Mouse (Mus musculus): ENCODE measurements at regions not wholly inside any gene's neighbourhood (a gene's known extent, or its start where the extent isn't known, plus 50 kb on each side); places are given as distances from the start of the nearest gene placed in this dataset.
"Not testable (repeated sequence)": the region's sequence is repeated elsewhere in the genome, so short reads cannot be mapped to it uniquely, and the experiment has no call there.

GRCm38 (mm10) chr1:147175350-147175749 lies 680.8 kb downstream of the Brinp3 start:
- H3K4me1 ChIP-seq, result no peaks in the 10 kb centered on the region
- no peak for ATAC-seq (ENCODE audit: low FRiP score)
- H3K36me3 ChIP-seq, result no peaks in the 10 kb centered on the region
- no peak overlapping the region for H3K4me2 ChIP-seq (replicated peaks)
- H3K27ac ChIP-seq, result no peak overlapping the region
- H3K4me3 ChIP-seq, result no peak overlapping the region
- WGBS, result 82% methylated on average over 1 of the region's 1 CpGs
- H3K27me3 ChIP-seq, result no peaks in the 10 kb centered on the region
- no peaks in the 10 kb centered on the region for H3K9me3 ChIP-seq (replicated peaks)
- H3K9ac ChIP-seq, result no peak overlapping the region

GRCm38 (mm10) chr1:147186799-147187198 lies 692.2 kb downstream of the Brinp3 start:
- Histone ChIP-seq H3K9ac (no peak overlapping the region), H3K4me2 (replicated peaks) (no peak overlapping the region), H3K4me1 (no peaks in the 10 kb centered on the region), H3K27ac (no peak overlapping the region), H3K9me3 (replicated peaks) (no peaks in the 10 kb centered on the region), H3K36me3 (no peaks in the 10 kb centered on the region), H3K4me3 (no peak overlapping the region), H3K27me3 (no peaks in the 10 kb centered on the region)
- ATAC-seq (ENCODE audit: low FRiP score), result no peak
- WGBS, result 72% methylated on average over 1 of the region's 1 CpGs

- H3K27me3 ChIP-seq, result no peaks in the 10 kb centered on the region
- WGBS, result 61% methylated on average over 6 of the region's 6 CpGs
Observed at GRCm38 (mm10) chr1:147187251-147188025, 692.9 kb downstream of the Brinp3 start.

GRCm38 (mm10) chr1:147199959-147200358 lies 705.4 kb downstream of the Brinp3 start:
- H3K36me3 ChIP-seq; H3K4me1 ChIP-seq; H3K9me3 ChIP-seq (replicated peaks); H3K9ac ChIP-seq; H3K4me2 ChIP-seq (replicated peaks); ATAC-seq (ENCODE audit: low FRiP score); H3K4me3 ChIP-seq; H3K27ac ChIP-seq; H3K27me3 ChIP-seq: not testable (repeated sequence)
- 97% methylated on average over 2 of the region's 2 CpGs for WGBS

More at GRCm38 (mm10) chr1:147187251-147188025, 692.9 kb downstream of the Brinp3 start:
- Histone ChIP-seq H3K27ac (no peak overlapping the region), H3K4me3 (no peak overlapping the region), H3K9ac (no peak overlapping the region), H3K4me1 (no peaks in the 10 kb centered on the region), H3K36me3 (no peaks in the 10 kb centered on the region), H3K4me2 (replicated peaks) (no peak overlapping the region), H3K9me3 (replicated peaks) (no peaks in the 10 kb centered on the region)
- no peak; the same call in 1 of the 2 replicates for ATAC-seq (ENCODE audit: low FRiP score)

- not testable (repeated sequence) for H3K4me1 ChIP-seq; H3K27ac ChIP-seq; H3K27me3 ChIP-seq; H3K36me3 ChIP-seq; ATAC-seq (ENCODE audit: low FRiP score); H3K4me2 ChIP-seq (replicated peaks); H3K9me3 ChIP-seq (replicated peaks); H3K9ac ChIP-seq; H3K4me3 ChIP-seq
- 80% methylated on average over 7 of the region's 7 CpGs for WGBS
Observed at GRCm38 (mm10) chr1:147214890-147215289, 720.3 kb downstream of the Brinp3 start.

- no peaks in the 10 kb centered on the region for H3K4me1 ChIP-seq
- H3K4me3 ChIP-seq, result no peak overlapping the region
- no peaks in the 10 kb centered on the region for H3K36me3 ChIP-seq
- no peak for ATAC-seq (ENCODE audit: low FRiP score)
- H3K27me3 ChIP-seq, result no peaks in the 10 kb centered on the region
- WGBS, result 82% methylated on average over 2 of the region's 2 CpGs
- no peak overlapping the region for H3K4me2 ChIP-seq (replicated peaks)
- H3K9me3 ChIP-seq (replicated peaks), result no peaks in the 10 kb centered on the region
- no peak overlapping the region for H3K27ac ChIP-seq
- no peak overlapping the region for H3K9ac ChIP-seq
Observed at GRCm38 (mm10) chr1:147217965-147218364, 723.4 kb downstream of the Brinp3 start.

GRCm38 (mm10) chr1:147219438-147219837 lies 724.9 kb downstream of the Brinp3 start:
- no peak overlapping the region for H3K4me3 ChIP-seq
- H3K4me2 ChIP-seq (replicated peaks), result no peak overlapping the region
- H3K9ac ChIP-seq, result no peak overlapping the region
- H3K36me3 ChIP-seq, result no peaks in the 10 kb centered on the region
- 83% methylated on average over 2 of the region's 2 CpGs for WGBS
- no peaks in the 10 kb centered on the region for H3K4me1 ChIP-seq
- no peak overlapping the region for H3K27ac ChIP-seq
- no peaks in the 10 kb centered on the region for H3K27me3 ChIP-seq
- H3K9me3 ChIP-seq (replicated peaks), result no peaks in the 10 kb centered on the region
- ATAC-seq (ENCODE audit: low FRiP score), result no peak

GRCm38 (mm10) chr1:147223232-147223925 lies 728.8 kb downstream of the Brinp3 start:
- Histone ChIP-seq H3K4me3 (no peak overlapping the region), H3K4me2 (replicated peaks) (no peak overlapping the region), H3K4me1 (no peaks in the 10 kb centered on the region), H3K36me3 (no peaks in the 10 kb centered on the region), H3K9ac (no peak overlapping the region), H3K27ac (no peak overlapping the region), H3K27me3 (no peaks in the 10 kb centered on the region), H3K9me3 (replicated peaks) (no peaks in the 10 kb centered on the region)
- WGBS, result 66% methylated on average over 3 of the region's 3 CpGs
- no peak for ATAC-seq (ENCODE audit: low FRiP score)

- no peak overlapping the region for H3K4me2 ChIP-seq (replicated peaks)
- no peak overlapping the region for H3K27ac ChIP-seq
- ATAC-seq (ENCODE audit: low FRiP score), result no peak
- H3K9me3 ChIP-seq (replicated peaks), result no peaks in the 10 kb centered on the region
- no peak overlapping the region for H3K4me3 ChIP-seq
- H3K9ac ChIP-seq, result no peak overlapping the region
- H3K4me1 ChIP-seq, result no peaks in the 10 kb centered on the region
- H3K27me3 ChIP-seq, result no peaks in the 10 kb centered on the region
- H3K36me3 ChIP-seq, result no peaks in the 10 kb centered on the region
- 73% methylated on average over 3 of the region's 3 CpGs for WGBS
Observed at GRCm38 (mm10) chr1:147237565-147237964, 743.0 kb downstream of the Brinp3 start.

GRCm38 (mm10) chr1:147239108-147239507 lies 744.5 kb downstream of the Brinp3 start:
- Histone ChIP-seq H3K9me3 (replicated peaks) (no peaks in the 10 kb centered on the region), H3K27me3 (no peaks in the 10 kb centered on the region), H3K4me3 (no peak overlapping the region), H3K4me2 (replicated peaks) (no peak overlapping the region), H3K27ac (no peak overlapping the region), H3K4me1 (no peaks in the 10 kb centered on the region), H3K36me3 (no peaks in the 10 kb centered on the region), H3K9ac (no peak overlapping the region)
- WGBS, result 75% methylated on average over 3 of the region's 3 CpGs
- ATAC-seq (ENCODE audit: low FRiP score), result no peak

GRCm38 (mm10) chr1:147273324-147273723 lies 778.8 kb downstream of the Brinp3 start:
- 89% methylated on average over 1 of the region's 1 CpGs for WGBS

GRCm38 (mm10) chr1:147291119-147291518 lies 796.6 kb downstream of the Brinp3 start:
- Histone ChIP-seq H3K27me3 (no peaks in the 10 kb centered on the region), H3K27ac (no peak overlapping the region), H3K4me2 (replicated peaks) (no peak overlapping the region), H3K4me1 (no peaks in the 10 kb centered on the region), H3K36me3 (no peaks in the 10 kb centered on the region), H3K9me3 (replicated peaks) (no peaks in the 10 kb centered on the region), H3K9ac (no peak overlapping the region), H3K4me3 (no peak overlapping the region)
- no peak for ATAC-seq (ENCODE audit: low FRiP score)
- WGBS, result 91% methylated on average over 3 of the region's 3 CpGs

More at GRCm38 (mm10) chr1:147273324-147273723, 778.8 kb downstream of the Brinp3 start:
- Histone ChIP-seq H3K9ac (no peak overlapping the region), H3K9me3 (replicated peaks) (no peaks in the 10 kb centered on the region), H3K27ac (no peak overlapping the region), H3K4me1 (no peaks in the 10 kb centered on the region), H3K27me3 (no peaks in the 10 kb centered on the region), H3K4me3 (no peak overlapping the region), H3K4me2 (replicated peaks) (no peak overlapping the region), H3K36me3 (no peaks in the 10 kb centered on the region)
- ATAC-seq (ENCODE audit: low FRiP score), result no peak

- H3K9me3 ChIP-seq (replicated peaks), result no peaks in the 10 kb centered on the region
- no peaks in the 10 kb centered on the region for H3K4me1 ChIP-seq
- 88% methylated on average over 1 of the region's 1 CpGs for WGBS
- H3K9ac ChIP-seq, result no peak overlapping the region
- no peak overlapping the region for H3K4me2 ChIP-seq (replicated peaks)
- H3K27ac ChIP-seq, result no peak overlapping the region
- H3K4me3 ChIP-seq, result no peak overlapping the region
- no peaks in the 10 kb centered on the region for H3K36me3 ChIP-seq
- ATAC-seq (ENCODE audit: low FRiP score), result no peak
- H3K27me3 ChIP-seq, result no peaks in the 10 kb centered on the region
Observed at GRCm38 (mm10) chr1:147309246-147309645, 814.7 kb downstream of the Brinp3 start.
